Mouse (Mus musculus) C2C12 (cell line): Measurements from ENCODE around the gene Lypd6b. TPM values are rescaled to one million over a fixed set of nuclear protein-coding genes. Genes with fewer than 3 reads are reported as not detected.

Experiments
- H3K27me3 ChIP-seq: one replicate; pipeline ENCODE4 v1.6.1; 2011; ENCODE audit not compliant: control insufficient read depth, insufficient read depth, insufficient read length
- H3K36me3 ChIP-seq: one replicate; pipeline ENCODE4 v1.6.1; 2011; ENCODE audit not compliant: control insufficient read depth, insufficient read depth
- H3K4me3 ChIP-seq: one replicate; pipeline ENCODE4 v1.5.1; 2011; ENCODE audit warnings: mild to moderate bottlenecking, control low read depth; ENCODE audit not compliant: poor library complexity, insufficient read depth, severe bottlenecking
- H3K79me2 ChIP-seq: one replicate; pipeline ENCODE4 v1.6.1; 2011; ENCODE audit not compliant: control insufficient read depth, insufficient read depth
- H3K79me3 ChIP-seq: one replicate; pipeline ENCODE4 v1.6.1; 2011; ENCODE audit warnings: low read depth, control low read depth
- H3ac ChIP-seq: one replicate; pipeline ENCODE3; 2011; ENCODE audit warnings: low read depth; ENCODE audit not compliant: control insufficient read depth, insufficient read length
- CEBPB ChIP-seq: IDR thresholded peaks from one replicate; pipeline ENCODE4 v1.6.1; 2011; ENCODE audit warnings: low read depth, mild to moderate bottlenecking, control low read depth, moderate library complexity
- CTCF ChIP-seq: IDR thresholded peaks from one replicate; pipeline ENCODE4 v1.5.1; 2011; ENCODE audit not compliant: control insufficient read depth, insufficient read depth, insufficient read length
- FOSL1 ChIP-seq: IDR thresholded peaks from one replicate; pipeline ENCODE4 v1.8.0; 2011; ENCODE audit warnings: mild to moderate bottlenecking, low read length; ENCODE audit not compliant: poor library complexity, insufficient read depth, severe bottlenecking
- MAX ChIP-seq: IDR thresholded peaks from one replicate; pipeline ENCODE4 v1.6.1; 2011; ENCODE audit warnings: mild to moderate bottlenecking, control low read depth
- MYOD1 ChIP-seq: IDR thresholded peaks from one replicate; pipeline ENCODE4 v1.6.1; 2011; ENCODE audit warnings: low read depth; ENCODE audit not compliant: control insufficient read depth, insufficient read length
- MYOG ChIP-seq: IDR thresholded peaks from one replicate; pipeline ENCODE4 v1.6.1; 2011; ENCODE audit not compliant: control insufficient read depth, insufficient read length; ENCODE audit errors: extremely low read depth
- USF1 ChIP-seq: IDR thresholded peaks from one replicate; pipeline ENCODE4 v1.6.1; 2011; ENCODE audit warnings: low read depth, mild to moderate bottlenecking, control low read depth, moderate library complexity
- polyA plus RNA-seq: library from polyadenylated mRNA; unstranded; fragments of >200 nt; fragmentation: generic; extraction: Trizol; gene quantifications from one replicate; pipeline ENCODE4 v1.2.1, GENCODE M21; 2012; ENCODE audit warnings: missing spikeins

Gene Lypd6b
- polyA plus RNA-seq, 1 experiment = 0.02 TPM

DNA sequence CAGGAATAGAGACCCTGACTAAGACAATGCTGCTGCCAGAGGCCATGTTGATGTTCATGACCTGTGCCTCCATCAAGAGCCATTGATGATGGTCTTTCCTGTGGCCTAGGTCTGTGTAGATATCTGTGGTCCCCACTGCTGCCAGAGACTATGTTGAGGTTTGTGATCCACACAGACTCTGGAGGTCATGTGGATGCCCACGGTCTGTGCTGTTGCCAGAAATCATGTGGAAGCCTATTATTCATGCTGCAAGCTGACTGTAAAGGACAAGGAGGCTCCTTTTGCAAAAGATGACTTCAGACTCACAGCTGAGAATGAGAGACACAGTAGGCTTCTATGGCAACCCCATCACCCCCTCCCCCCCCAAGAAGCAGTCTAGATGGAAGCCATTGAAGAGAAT is 209.7 kb downstream of the Lypd6b start:
- Histone ChIP-seq H3K27me3 (no peaks in the 10 kb centered on the region), H3K4me3 (no peak overlapping the region), H3K36me3 (no peaks in the 10 kb centered on the region), H3ac (no peak overlapping the region), H3K79me3 (no peaks in the 10 kb centered on the region), H3K79me2 (no peaks in the 10 kb centered on the region)
- TF ChIP-seq MYOG (no peak), CEBPB (no peak), MAX (no peak), CTCF (no peak), MYOD1 (no peak), FOSL1 (no peak), USF1 (no peak)

Other genes starting within 250 kb of the Lypd6b start
- gene Kif5c, start 168.4 kb upstream of the Lypd6b start, polyA plus RNA-seq = 3.4 TPM